Mouse (Mus musculus) embryonic facial prominence, embryonic 11.5 days (tissue): ENCODE measurements around the gene Itgb5. TPM values are rescaled to one million over a fixed set of nuclear protein-coding genes. Genes with fewer than 3 reads are reported as not detected.

Experiments used
- ATAC-seq: fragments of 200-750 bp; cut with Nextera tagmentation; replicated peaks from 2 replicates; pipeline ENCODE4 v1.8.0; 2017; ENCODE audit warnings: low read depth; ENCODE audit not compliant: insufficient number of reproducible peaks, low FRiP score, low TSS enrichment
- DNase-seq: peaks from one replicate; pipeline ENCODE4 v3.0.0-alpha.2; 2015; ENCODE audit warnings: low spot score
- H3K27ac ChIP-seq: fragments of 300-500 bp; sonication (generic); replicated peaks from 2 replicates; pipeline ENCODE4 v1.5.1; 2014; ENCODE audit warnings: mild to moderate bottlenecking, low read depth, low read length, control low read depth
- H3K27me3 ChIP-seq: fragments of 300-500 bp; sonication (generic); 2 replicates; pipeline ENCODE4 v1.6.1; 2014; ENCODE audit warnings: mild to moderate bottlenecking, low read length, moderate library complexity, mixed read lengths; ENCODE audit not compliant: control insufficient read depth, insufficient read depth
- H3K36me3 ChIP-seq: fragments of 300-500 bp; sonication (generic); replicated peaks from 2 replicates; pipeline ENCODE4 v1.6.1; 2014; ENCODE audit warnings: low read depth, mild to moderate bottlenecking, low read length, moderate library complexity, mixed read lengths; ENCODE audit not compliant: control insufficient read depth, insufficient read depth
- H3K4me1 ChIP-seq: fragments of 300-500 bp; sonication (generic); 2 replicates; pipeline ENCODE4 v1.6.1; 2014; ENCODE audit warnings: low read length, mixed read lengths; ENCODE audit not compliant: control insufficient read depth, insufficient read depth
- H3K4me2 ChIP-seq: fragments of 300-500 bp; sonication (generic); 2 replicates; pipeline ENCODE4 v1.6.1; 2014; ENCODE audit warnings: low read depth, mild to moderate bottlenecking, control low read depth, low read length, moderate library complexity
- H3K4me3 ChIP-seq: fragments of 300-500 bp; sonication (generic); 2 replicates; pipeline ENCODE4 v1.5.1; 2014; ENCODE audit warnings: low read depth, low read length, control low read depth
- H3K9ac ChIP-seq: fragments of 300-500 bp; sonication (generic); replicated peaks from 2 replicates; pipeline ENCODE4 v1.6.1; 2014; ENCODE audit warnings: mild to moderate bottlenecking, control low read depth, low read length
- H3K9me3 ChIP-seq: fragments of 300-500 bp; sonication (generic); replicated peaks from 2 replicates; pipeline ENCODE4 v1.6.1; 2016; ENCODE audit warnings: mild to moderate bottlenecking, low read length, inconsistent platforms, mixed read lengths; ENCODE audit not compliant: control insufficient read depth
- WGBS: fragments of 180-500 bp; shearing (Covaris S2); extraction: QIAGEN DNeasy Blood & Tissue Kit; methylation state at CpG from one replicate; pipeline ENCODE4 v1.1.7; 2014; 5-methylcytosine and 5-hydroxymethylcytosine counted together
- polyA plus RNA-seq: library from polyadenylated mRNA; unstranded; fragments of >200 nt; fragmentation: Nextera tagmentation; extraction: Ambion mirVana; gene quantifications from 2 replicates; pipeline ENCODE4 v1.2.1, GENCODE M21; 2014

Gene Itgb5
- polyA plus RNA-seq, 1 experiment from 2014 or later = 80.3 TPM

GRCm38 (mm10) chr16:33927263-33927824 lies 97.9 kb downstream of the Itgb5 start:
- WGBS = 72% methylated on average over 6 of the region's 6 CpGs
- H3K36me3 ChIP-seq = no peaks in the 10 kb centered on the region
- no peak overlapping the region for H3K4me2 ChIP-seq
- H3K27me3 ChIP-seq = no peaks in the 10 kb centered on the region
- H3K9me3 ChIP-seq = no peaks in the 10 kb centered on the region
- no peak for ATAC-seq
- H3K9ac ChIP-seq = no peak overlapping the region
- H3K4me3 ChIP-seq = no peak overlapping the region
- DNase-seq = no peak
- H3K27ac ChIP-seq = no peak overlapping the region
- peaks cover 2% of the 10 kb centered on the region; the same call in 1 of the 2 replicates for H3K4me1 ChIP-seq

DNA sequence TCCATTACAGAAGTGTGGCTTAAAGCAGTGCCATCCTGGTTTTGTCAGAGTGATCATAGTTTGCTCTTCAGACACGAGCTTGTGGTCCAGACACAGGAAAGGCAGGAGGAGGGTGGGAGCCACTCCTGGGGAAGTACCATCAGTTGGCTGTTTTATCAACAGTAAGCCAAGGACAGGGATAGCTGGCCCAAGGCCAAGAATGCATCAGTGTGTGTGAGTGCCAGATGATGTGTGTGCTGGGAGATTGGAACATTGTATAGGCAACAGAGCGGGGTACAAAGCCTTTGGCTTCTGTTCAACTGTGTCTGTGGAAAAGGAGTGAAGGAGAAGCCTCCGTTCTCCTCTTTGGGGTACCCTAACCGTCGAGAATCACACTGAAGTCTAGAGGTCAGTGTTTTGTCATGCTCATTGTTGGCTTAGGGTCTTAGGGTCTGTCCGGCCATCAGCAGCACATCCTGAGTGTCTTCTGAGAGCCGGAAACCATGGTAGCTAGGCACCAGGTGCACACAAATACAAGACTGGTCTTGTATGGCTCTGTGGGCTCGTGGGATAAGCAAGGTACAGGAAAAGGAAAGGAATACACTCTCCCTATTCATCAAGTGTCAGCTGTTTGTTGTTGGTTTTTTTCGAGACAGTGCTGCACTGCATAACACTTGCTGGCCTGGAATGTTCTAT lies 99.5 kb downstream of the Itgb5 start:
- DNase-seq (no peak), ATAC-seq (no peak)
- no peaks in the 10 kb centered on the region for H3K4me1 ChIP-seq
- H3K27ac ChIP-seq = no peak overlapping the region
- H3K9ac ChIP-seq = no peak overlapping the region
- no peaks in the 10 kb centered on the region for H3K9me3 ChIP-seq
- no peaks in the 10 kb centered on the region for H3K36me3 ChIP-seq
- WGBS = 87% methylated on average over 9 of the region's 9 CpGs
- H3K4me2 ChIP-seq = no peak overlapping the region
- H3K4me3 ChIP-seq = no peak overlapping the region
- no peaks in the 10 kb centered on the region for H3K27me3 ChIP-seq

DNA sequence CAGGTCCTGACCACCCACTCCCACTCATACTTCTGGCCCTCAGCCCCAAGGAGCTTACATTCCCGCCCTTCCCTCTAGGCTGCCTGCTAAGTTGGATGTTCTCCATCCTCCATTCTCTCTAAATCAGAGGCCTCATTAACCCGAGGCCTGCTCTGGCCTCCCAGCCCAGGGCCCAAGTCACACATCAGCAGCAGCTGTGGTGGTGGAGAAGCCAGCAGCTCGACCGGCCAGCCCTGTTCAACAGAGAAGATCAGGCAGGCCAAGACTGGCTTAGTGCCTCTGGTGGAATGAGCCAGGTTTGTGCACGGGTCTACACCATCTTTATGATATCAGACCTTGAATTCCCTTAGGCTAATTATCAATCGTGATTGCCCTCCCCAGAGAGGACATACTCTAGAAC lies 101.3 kb downstream of the Itgb5 start:
- DNase-seq = no peak
- no peak for ATAC-seq
- H3K4me3 ChIP-seq = no peak overlapping the region
- no peak overlapping the region for H3K27ac ChIP-seq
- no peak overlapping the region for H3K4me2 ChIP-seq
- no peak overlapping the region for H3K9ac ChIP-seq
- no peaks in the 10 kb centered on the region for H3K36me3 ChIP-seq
- H3K27me3 ChIP-seq = no peaks in the 10 kb centered on the region
- H3K4me1 ChIP-seq = no peaks in the 10 kb centered on the region
- H3K9me3 ChIP-seq = no peaks in the 10 kb centered on the region
- 90% methylated on average over 6 of the region's 6 CpGs for WGBS

DNA sequence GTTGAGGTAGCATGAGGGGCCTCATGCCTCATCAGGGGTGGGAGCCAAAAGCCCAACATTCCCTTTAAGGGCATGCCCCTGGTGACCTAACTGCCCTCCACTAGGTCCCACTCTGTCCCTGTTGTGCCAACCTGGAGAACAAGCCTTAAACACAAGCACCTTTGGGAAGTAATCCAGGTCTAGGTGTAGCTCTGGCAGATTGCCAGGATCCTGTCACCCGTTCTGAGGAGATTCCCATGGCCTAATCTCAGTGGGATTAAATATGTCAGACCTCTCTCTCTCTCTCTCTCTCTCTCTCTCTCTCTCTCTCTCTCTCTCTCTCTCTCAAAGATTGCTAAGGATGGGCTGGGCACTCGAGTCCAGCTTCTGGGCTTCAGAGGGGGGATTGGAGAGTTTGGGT lies 102.2 kb downstream of the Itgb5 start:
- Histone ChIP-seq H3K27me3 (no peaks in the 10 kb centered on the region), H3K36me3 (no peaks in the 10 kb centered on the region), H3K9ac (no peak overlapping the region), H3K27ac (no peak overlapping the region), H3K4me2 (no peak overlapping the region), H3K4me3 (no peak overlapping the region), H3K9me3 (no peaks in the 10 kb centered on the region), H3K4me1 (no peaks in the 10 kb centered on the region)
- WGBS = 63% methylated on average over 2 of the region's 2 CpGs
- ATAC-seq (no peak), DNase-seq (no peak)

- Histone ChIP-seq H3K4me1 (no peaks in the 10 kb centered on the region), H3K4me3 (no peak overlapping the region), H3K9ac (no peak overlapping the region), H3K27ac (no peak overlapping the region), H3K36me3 (no peaks in the 10 kb centered on the region), H3K9me3 (no peaks in the 10 kb centered on the region), H3K4me2 (no peak overlapping the region), H3K27me3 (no peaks in the 10 kb centered on the region)
- ATAC-seq (no peak), DNase-seq (no peak)
- 67% methylated on average over 5 of the region's 5 CpGs for WGBS
These were observed 102.7 kb downstream of the Itgb5 start for GRCm38 (mm10) chr16:33932126-33932525.

GRCm38 (mm10) chr16:33933411-33933810 lies 103.9 kb downstream of the Itgb5 start:
- Histone ChIP-seq H3K9me3 (no peaks in the 10 kb centered on the region), H3K4me3 (no peak overlapping the region), H3K4me1 (no peaks in the 10 kb centered on the region), H3K4me2 (no peak overlapping the region), H3K27ac (no peak overlapping the region), H3K27me3 (no peaks in the 10 kb centered on the region), H3K9ac (no peak overlapping the region), H3K36me3 (no peaks in the 10 kb centered on the region)
- DNase-seq = no peak
- WGBS = 95% methylated on average over 11 of the region's 11 CpGs
- ATAC-seq = no peak

GRCm38 (mm10) chr16:33934701-33935406 lies 105.4 kb downstream of the Itgb5 start:
- Histone ChIP-seq H3K27me3 (no peaks in the 10 kb centered on the region), H3K9ac (no peak overlapping the region), H3K9me3 (no peaks in the 10 kb centered on the region), H3K4me1 (no peaks in the 10 kb centered on the region), H3K4me2 (no peak overlapping the region), H3K36me3 (no peaks in the 10 kb centered on the region), H3K27ac (no peak overlapping the region), H3K4me3 (no peak overlapping the region)
- DNase-seq (no peak), ATAC-seq (no peak)
- WGBS = 73% methylated on average over 5 of the region's 5 CpGs

- no peaks in the 10 kb centered on the region for H3K4me1 ChIP-seq
- no peaks in the 10 kb centered on the region for H3K27me3 ChIP-seq
- no peaks in the 10 kb centered on the region for H3K9me3 ChIP-seq
- DNase-seq = no peak
- no peaks in the 10 kb centered on the region for H3K36me3 ChIP-seq
- 94% methylated on average over 6 of the region's 6 CpGs for WGBS
- H3K4me2 ChIP-seq = no peak overlapping the region
- H3K9ac ChIP-seq = no peak overlapping the region
- no peak overlapping the region for H3K4me3 ChIP-seq
- no peak for ATAC-seq
- H3K27ac ChIP-seq = no peak overlapping the region
These were observed 105.9 kb downstream of the Itgb5 start for GRCm38 (mm10) chr16:33935407-33935785.
